In genomic region chr15:28189668-28190067, GRCm38 (mm10) we compare ENCODE assay signal across 10 mouse cellular contexts. TPM values are rescaled to one million over a fixed set of nuclear protein-coding genes. Genes with fewer than 3 reads are reported as not detected.
DNase-seq lines count a peak whose midpoint lies in the region; ATAC-seq lines count a peak whose summit lies in the region.
"Had no signal": no experiment of that assay in that cellular context is flagged by ENCODE, and none has a peak within 500 bp of the region (broad histone marks: within the 10 kb centered on the region; RNA-seq: fewer than 3 reads in every experiment).

No protein-coding gene starts in this region.

- no peak overlapping the region for H3K9ac ChIP-seq in intestine, embryonic 14.5 days (ENCODE audit: low read length)
- no peak overlapping the region for H3K9ac ChIP-seq in intestine, embryonic 16.5 days (ENCODE audit: low read depth, low read length)
- H3K9ac ChIP-seq in embryonic facial prominence, embryonic 13.5 days: no peak overlapping the region

- H3K9me3 ChIP-seq in intestine, embryonic 14.5 days (ENCODE audit: control insufficient read depth, low read length): no peaks in the 10 kb centered on the region
- no peaks in the 10 kb centered on the region for H3K9me3 ChIP-seq in intestine, embryonic 16.5 days (ENCODE audit: control insufficient read depth, low read length)
- H3K9me3 ChIP-seq in embryonic facial prominence, embryonic 13.5 days: no peaks in the 10 kb centered on the region

- no peak overlapping the region for H3K4me3 ChIP-seq in intestine, embryonic 14.5 days (ENCODE audit: low read depth, low read length)
- no peak overlapping the region for H3K4me3 ChIP-seq in intestine, embryonic 16.5 days (ENCODE audit: low read length)
- H3K4me3 ChIP-seq in embryonic facial prominence, embryonic 13.5 days: no peak overlapping the region

- DNase-seq in intestine, embryonic 14.5 days (ENCODE audit: low spot score): no peak
- peak; percentile 35 to 38 for DNase-seq in CD8-positive naive resting alpha-beta T cell, adult 2 months (ENCODE audit: low read depth in 2 of 2, low spot score in 2 of 2)
- DNase-seq in neural tube, embryonic 10.5 days (ENCODE audit: extremely low spot score, low spot score): peak; percentile 21
- no peak for DNase-seq in adrenal gland, adult 18-20 months (ENCODE audit: low spot score in 2 of 2)
- no peak for DNase-seq in Muller cell, postnatal 12 days (ENCODE audit: inconsistent ontology term)
- no peak for DNase-seq in layer of hippocampus, adult 9-11 months
- DNase-seq: cerebellum, adult 11-12 months had no signal

- H3K27me3 ChIP-seq in intestine, embryonic 14.5 days (replicated peaks; ENCODE audit: control insufficient read depth, insufficient read depth, low read length): no peaks in the 10 kb centered on the region
- H3K27me3 ChIP-seq in intestine, embryonic 16.5 days (replicated peaks; ENCODE audit: control insufficient read depth, insufficient read depth, low read length): no peaks in the 10 kb centered on the region
- peaks cover 7% of the 10 kb centered on the region; the same call in 1 of the 2 replicates for H3K27me3 ChIP-seq in embryonic facial prominence, embryonic 13.5 days

- no peak overlapping the region for H3K27ac ChIP-seq in intestine, embryonic 14.5 days (ENCODE audit: low read depth)
- H3K27ac ChIP-seq in intestine, embryonic 16.5 days (ENCODE audit: low read length): no peak overlapping the region
- H3K27ac ChIP-seq in embryonic facial prominence, embryonic 13.5 days: no peak overlapping the region

- H3K36me3 ChIP-seq in intestine, embryonic 14.5 days (ENCODE audit: control insufficient read depth, insufficient read depth, low read length): no peaks in the 10 kb centered on the region
- no peaks in the 10 kb centered on the region for H3K36me3 ChIP-seq in intestine, embryonic 16.5 days (ENCODE audit: control insufficient read depth, insufficient read depth, low read length)
- H3K36me3 ChIP-seq in embryonic facial prominence, embryonic 13.5 days: no peaks in the 10 kb centered on the region

- H3K4me1 ChIP-seq in intestine, embryonic 14.5 days (replicated peaks; ENCODE audit: control insufficient read depth, insufficient read depth, low read length): no peaks in the 10 kb centered on the region
- no peaks in the 10 kb centered on the region for H3K4me1 ChIP-seq in intestine, embryonic 16.5 days (ENCODE audit: control insufficient read depth, insufficient read depth, low read length)
- H3K4me1 ChIP-seq in embryonic facial prominence, embryonic 13.5 days: peaks cover 3% of the 10 kb centered on the region; the same call in 1 of the 2 replicates

- peak overlapping the region; percentile 3; the same call in 1 of the 2 replicates for H3K4me2 ChIP-seq in intestine, embryonic 14.5 days (ENCODE audit: low read length)
- no peak overlapping the region for H3K4me2 ChIP-seq in intestine, embryonic 16.5 days (ENCODE audit: low read depth, low read length)
- H3K4me2 ChIP-seq in embryonic facial prominence, embryonic 13.5 days: peak overlapping the region; percentile 36

- 37% methylated on average over 12 of the region's 12 CpGs for WGBS in intestine, embryonic 14.5 days
- WGBS in intestine, embryonic 16.5 days: 39% methylated on average over 12 of the region's 12 CpGs
- 34% methylated on average over 12 of the region's 12 CpGs for WGBS in embryonic facial prominence, embryonic 13.5 days

- no peak for ATAC-seq in intestine, embryonic 14.5 days (replicated peaks; ENCODE audit: low FRiP score, low TSS enrichment, low read depth)
- no peak for ATAC-seq in intestine, embryonic 16.5 days
- ATAC-seq in embryonic facial prominence, embryonic 13.5 days (ENCODE audit: insufficient number of reproducible peaks, insufficient read depth, low FRiP score, low TSS enrichment, low read depth): no peak
- ATAC-seq: forebrain, embryonic 16.5 days had no signal

RNA-seq across cellular contexts. Expression of gene Dnah5, which starts 13.9 kb away (rescaled TPM):
- polyA plus RNA-seq in intestine, embryonic 14.5 days (2014; fragmentation: Nextera tagmentation; extraction: Ambion mirVana): 0.03 and 0.07 TPM in 2 replicates
- polyA plus RNA-seq in intestine, embryonic 16.5 days (2015; fragmentation: Nextera tagmentation; extraction: Ambion mirVana): 0.01 TPM in 2 replicates
- polyA plus RNA-seq in embryonic facial prominence, embryonic 13.5 days (2015; fragmentation: Nextera tagmentation; extraction: Ambion mirVana): 0.03 and 0.08 TPM in 2 replicates
- total RNA-seq in adrenal gland, adult 18-20 months (2021): under 1 TPM; 0.03 to 0.10 TPM

Comparison
In these comparisons a context has a peak if more than half of its experiments do, and no peak if none do; other contexts are left out.
1. DNase-seq: peak in CD8-positive naive resting alpha-beta T cell, adult 2 months (2 of 2) and neural tube, embryonic 10.5 days (single experiment); none in intestine, embryonic 14.5 days (single experiment), adrenal gland, adult 18-20 months (0 of 2), Muller cell, postnatal 12 days (single experiment) and layer of hippocampus, adult 9-11 months (single experiment).